Comparison of ENCODE assay signal across 17 mouse cellular contexts in genomic region chr11:36557316-36557715, GRCm38 (mm10).
DNase-seq lines count a peak whose midpoint lies in the region; TF ChIP-seq lines count a peak whose summit lies in the region.
"Had no signal": no experiment of that assay in that cellular context is flagged by ENCODE, and none has a peak within 500 bp of the region (broad histone marks: within the 10 kb centered on the region; RNA-seq: fewer than 3 reads in every experiment).

No protein-coding gene starts in this region.

- H3K4me3 ChIP-seq in layer of hippocampus, adult 2 months, result no peak overlapping the region
- H3K4me3 ChIP-seq: forebrain, embryonic 12.5 days; midbrain, embryonic 10.5 days; myocyte had no signal

- no peak for DNase-seq in layer of hippocampus, adult 2 months (ENCODE audit: low spot score in 2 of 2)
- no peak for DNase-seq in layer of hippocampus, postnatal 25 days (ENCODE audit: extremely low spot score in 1 of 2, low spot score in 1 of 2)
- DNase-seq in brain, embryonic 14.5 days (ENCODE audit: low read depth), result peak; percentile 31
- DNase-seq in cerebellum, adult 11-12 months, result peak; percentile 84
- peak; percentile 82 to 87 for DNase-seq in cerebellum, postnatal 14 days
- DNase-seq in right cerebral cortex, postnatal 4 days, result no peak
- DNase-seq in left cerebral cortex, adult 8-10 months (ENCODE audit: low spot score in 2 of 2), result no peak
- DNase-seq: adrenal gland, adult 2 months; gastrocnemius, postnatal 36 days; kidney, adult 2 months; kidney, postnatal 10 days; thymus, postnatal 36 days had no signal

- no peak for TF ChIP-seq CTCF in layer of hippocampus, adult 2 months (conservative IDR thresholded peaks at IDR 0.05)
- no peak for TF ChIP-seq CTCF in brain, embryonic 14.5 days (IDR thresholded peaks at IDR 0.05; ENCODE audit: borderline replicate concordance, extremely low read depth, insufficient read depth, insufficient read length)

- no peak for TF ChIP-seq POLR2A in brain, embryonic 14.5 days (IDR thresholded peaks at IDR 0.05; ENCODE audit: borderline replicate concordance, extremely low read depth, insufficient read depth, insufficient read length, poor library complexity, severe bottlenecking)

- 0 out of 2 replicates have a peak overlapping the region, but pooled peaks have one; percentile 16 for H3K27ac ChIP-seq in layer of hippocampus, adult 2 months
- H3K27ac ChIP-seq: forebrain, embryonic 12.5 days; liver, embryonic 14.5 days; macrophage; midbrain, embryonic 10.5 days had no signal

Comparison
In these comparisons a context has a peak if more than half of its experiments do, and no peak if none do; other contexts are left out.
1. DNase-seq: peak in brain, embryonic 14.5 days (single experiment), cerebellum, adult 11-12 months (single experiment) and cerebellum, postnatal 14 days (2 of 2); none in layer of hippocampus, adult 2 months (0 of 2), layer of hippocampus, postnatal 25 days (0 of 2), right cerebral cortex, postnatal 4 days (single experiment) and left cerebral cortex, adult 8-10 months (0 of 2).